Mouse (Mus musculus) intestine, postnatal 0 days (tissue): Measurements from ENCODE around the gene Trim60. TPM values are rescaled to one million over a fixed set of nuclear protein-coding genes. Genes with fewer than 3 reads are reported as not detected.

Source experiments
- ATAC-seq: fragments of 200-750 bp; cut with Nextera tagmentation; 2 replicates; pipeline ENCODE4 v1.8.0; 2017; ENCODE audit warnings: mild to moderate bottlenecking, moderate TSS enrichment, moderate library complexity
- H3K27ac ChIP-seq: fragments of 300-500 bp; sonication (generic); 2 replicates; pipeline ENCODE4 v1.5.1; 2014; ENCODE audit warnings: mild to moderate bottlenecking, low read depth, low read length, moderate library complexity
- H3K27me3 ChIP-seq: fragments of 300-500 bp; sonication (generic); replicated peaks from 2 replicates; pipeline ENCODE4 v1.6.1; 2014; ENCODE audit warnings: low read length, mixed read lengths; ENCODE audit not compliant: control insufficient read depth, insufficient read depth
- H3K36me3 ChIP-seq: fragments of 300-500 bp; sonication (generic); 2 replicates; pipeline ENCODE4 v1.6.1; 2014; ENCODE audit warnings: mild to moderate bottlenecking, moderate library complexity; ENCODE audit not compliant: control insufficient read depth, insufficient read depth
- H3K4me1 ChIP-seq: fragments of 300-500 bp; sonication (generic); replicated peaks from 2 replicates; pipeline ENCODE4 v1.6.1; 2014; ENCODE audit warnings: antibody characterized with exemption, low read length, mixed read lengths; ENCODE audit not compliant: control insufficient read depth, insufficient read depth
- H3K4me2 ChIP-seq: fragments of 300-500 bp; sonication (generic); replicated peaks from 2 replicates; pipeline ENCODE4 v1.6.1; 2014; ENCODE audit warnings: low read depth, mild to moderate bottlenecking, moderate library complexity
- H3K4me3 ChIP-seq: fragments of 300-500 bp; sonication (generic); 2 replicates; pipeline ENCODE4 v1.5.1; 2014; ENCODE audit warnings: low read depth, low read length
- H3K9ac ChIP-seq: fragments of 300-500 bp; sonication (generic); 2 replicates; pipeline ENCODE4 v1.6.1; 2014; ENCODE audit warnings: mild to moderate bottlenecking, low read depth, low read length
- H3K9me3 ChIP-seq: fragments of 300-500 bp; sonication (generic); 2 replicates; pipeline ENCODE4 v1.6.1; 2016; ENCODE audit warnings: mixed run types; ENCODE audit not compliant: control insufficient read depth
- CTCF ChIP-seq: sonication (generic); IDR thresholded peaks from 2 replicates; pipeline ENCODE4 v1.5.1; 2016; ENCODE audit warnings: low read depth, mild to moderate bottlenecking, control low read depth, antibody characterized with exemption, moderate library complexity
- WGBS: fragments of 180-500 bp; shearing (Covaris S2); extraction: QIAGEN DNeasy Blood & Tissue Kit; methylation state at CpG from one replicate; pipeline ENCODE4 v1.1.7; 2014; 5-methylcytosine and 5-hydroxymethylcytosine counted together
- polyA plus RNA-seq: library from polyadenylated mRNA; unstranded; fragments of >200 nt; fragmentation: Nextera tagmentation; extraction: Ambion mirVana; gene quantifications from 2 replicates; pipeline ENCODE4 v1.2.1, GENCODE M21; 2015

The Trim60 gene
- polyA plus RNA-seq, 1 experiment from 2014 or later, result not detected

DNA sequence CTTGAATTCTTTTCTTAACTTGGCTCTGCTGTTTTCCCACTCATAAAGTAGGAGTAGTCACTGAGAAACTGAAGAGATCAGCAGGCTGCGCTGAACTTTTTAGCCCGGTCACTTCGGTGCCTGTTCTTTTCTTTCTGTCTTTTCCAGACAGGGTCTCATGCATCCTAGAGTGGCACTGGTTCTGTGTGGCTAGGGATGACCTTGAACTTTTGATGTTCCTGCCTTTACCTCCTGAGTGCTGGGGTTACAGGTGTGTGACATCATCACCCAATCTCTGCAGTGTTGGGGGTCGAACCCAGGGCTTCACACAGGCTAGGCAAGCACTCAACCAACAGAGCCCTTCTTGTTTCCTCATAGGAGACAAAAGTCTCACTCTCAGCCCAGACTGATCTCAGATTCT, 38.3 kb upstream of the Trim60 start:
- no peak for TF ChIP-seq CTCF
- ATAC-seq, result no peak
- Histone ChIP-seq H3K4me2 (no peak overlapping the region), H3K27me3 (no peaks in the 10 kb centered on the region), H3K4me3 (no peak overlapping the region), H3K36me3 (no peaks in the 10 kb centered on the region), H3K27ac (no peak overlapping the region), H3K9me3 (no peaks in the 10 kb centered on the region), H3K9ac (no peak overlapping the region), H3K4me1 (no peaks in the 10 kb centered on the region)
- 93% methylated on average over 4 of the region's 4 CpGs for WGBS

DNA sequence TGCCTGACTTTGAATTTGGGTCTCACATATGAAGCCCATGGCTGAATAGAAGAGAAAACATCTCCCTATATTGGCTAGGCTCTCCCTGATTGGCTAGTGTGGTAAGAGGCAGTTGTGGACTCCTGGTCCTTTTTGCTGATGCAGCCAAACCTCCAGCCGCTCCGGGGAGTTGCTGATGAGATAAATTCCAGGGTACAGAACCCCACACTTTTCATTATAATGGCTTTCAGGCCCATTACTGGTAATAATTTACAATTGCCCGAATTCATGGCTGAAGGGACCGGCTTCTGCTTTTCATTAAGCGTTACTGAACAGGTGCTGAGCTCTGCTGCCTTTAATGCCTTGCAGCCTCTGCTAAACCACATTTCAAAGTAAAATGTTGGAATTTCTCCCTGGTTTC, 35.6 kb upstream of the Trim60 start:
- Histone ChIP-seq H3K4me3 (no peak overlapping the region), H3K9ac (no peak overlapping the region), H3K4me2 (no peak overlapping the region), H3K9me3 (no peaks in the 10 kb centered on the region), H3K27me3 (no peaks in the 10 kb centered on the region), H3K27ac (no peak overlapping the region), H3K4me1 (no peaks in the 10 kb centered on the region), H3K36me3 (no peaks in the 10 kb centered on the region)
- 59% methylated on average over 5 of the region's 5 CpGs for WGBS
- TF ChIP-seq CTCF, result no peak
- no peak for ATAC-seq

DNA sequence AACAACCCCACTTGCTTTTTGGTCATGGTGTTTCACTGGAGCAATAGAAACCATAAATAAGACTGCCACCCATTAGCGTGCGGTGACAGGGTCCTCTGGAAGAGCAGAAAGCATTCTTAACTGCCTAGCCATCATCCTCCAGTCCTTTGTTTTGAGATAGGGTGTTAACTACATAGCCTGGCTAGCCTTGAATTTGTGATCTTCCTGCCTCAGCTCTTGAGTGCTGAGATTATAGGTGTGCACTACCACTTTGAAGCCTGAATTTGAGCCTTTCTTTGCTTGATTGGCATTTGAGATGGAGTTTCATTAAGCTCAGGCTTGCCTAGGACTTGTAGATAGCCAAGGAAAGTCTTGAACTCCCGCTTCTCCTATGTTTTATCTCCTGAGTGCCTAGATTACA, 35.2 kb upstream of the Trim60 start:
- no peak for ATAC-seq
- H3K4me3 ChIP-seq, result no peak overlapping the region
- H3K4me1 ChIP-seq, result no peaks in the 10 kb centered on the region
- H3K4me2 ChIP-seq, result no peak overlapping the region
- H3K27ac ChIP-seq, result no peak overlapping the region
- 83% methylated on average over 3 of the region's 3 CpGs for WGBS
- H3K9ac ChIP-seq, result no peak overlapping the region
- no peaks in the 10 kb centered on the region for H3K36me3 ChIP-seq
- TF ChIP-seq CTCF, result no peak
- no peaks in the 10 kb centered on the region for H3K27me3 ChIP-seq
- no peaks in the 10 kb centered on the region for H3K9me3 ChIP-seq

DNA sequence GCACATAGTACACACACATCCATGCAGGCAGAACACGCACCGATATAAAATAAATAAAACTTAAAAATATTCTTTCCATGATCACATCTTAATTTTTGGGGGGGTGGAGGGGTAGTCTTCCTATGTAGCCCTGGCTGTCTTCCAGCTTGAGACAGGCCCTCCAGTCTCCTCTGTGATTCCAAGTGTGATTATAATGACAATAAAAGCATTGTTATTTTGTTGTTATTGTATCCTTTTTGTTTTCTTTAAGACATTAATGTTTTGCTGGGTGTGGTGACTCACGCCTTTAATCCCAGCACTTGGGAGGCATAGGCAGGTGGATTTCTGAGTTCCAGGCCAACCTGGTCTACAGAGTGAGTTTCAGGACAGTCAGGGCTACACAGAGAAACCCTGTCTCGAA, 29.4 kb upstream of the Trim60 start:
- Histone ChIP-seq H3K27ac (no peak overlapping the region), H3K4me2 (no peak overlapping the region), H3K27me3 (no peaks in the 10 kb centered on the region), H3K9ac (no peak overlapping the region), H3K4me3 (no peak overlapping the region), H3K4me1 (no peaks in the 10 kb centered on the region), H3K9me3 (no peaks in the 10 kb centered on the region), H3K36me3 (no peaks in the 10 kb centered on the region)
- 81% methylated on average over 4 of the region's 4 CpGs for WGBS
- no peak for ATAC-seq
- no peak for TF ChIP-seq CTCF

DNA sequence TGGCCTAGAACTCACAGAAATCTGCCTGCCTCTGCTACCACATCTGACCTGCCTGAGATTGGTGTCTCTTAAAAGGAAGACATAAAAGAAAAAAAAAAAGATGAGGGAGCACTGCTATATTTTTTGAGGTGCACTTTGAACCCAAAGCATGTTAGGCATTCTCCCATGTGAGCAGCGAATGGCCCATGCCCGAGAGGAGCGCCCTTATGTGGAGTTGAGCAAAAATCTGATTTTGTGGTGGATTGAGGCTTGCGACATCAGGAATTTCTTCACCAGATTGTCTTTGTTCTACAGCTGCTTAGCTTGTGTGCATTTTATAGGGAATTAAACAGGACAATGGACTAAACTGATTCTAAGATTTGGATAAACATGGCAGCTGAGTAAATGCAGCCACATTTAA, 28.8 kb upstream of the Trim60 start:
- Histone ChIP-seq H3K27me3 (no peaks in the 10 kb centered on the region), H3K4me3 (no peak overlapping the region), H3K36me3 (no peaks in the 10 kb centered on the region), H3K9ac (no peak overlapping the region), H3K4me2 (no peak overlapping the region), H3K4me1 (no peaks in the 10 kb centered on the region), H3K9me3 (no peaks in the 10 kb centered on the region), H3K27ac (no peak overlapping the region)
- TF ChIP-seq CTCF, result no peak
- 89% methylated on average over 4 of the region's 4 CpGs for WGBS
- no peak for ATAC-seq

DNA sequence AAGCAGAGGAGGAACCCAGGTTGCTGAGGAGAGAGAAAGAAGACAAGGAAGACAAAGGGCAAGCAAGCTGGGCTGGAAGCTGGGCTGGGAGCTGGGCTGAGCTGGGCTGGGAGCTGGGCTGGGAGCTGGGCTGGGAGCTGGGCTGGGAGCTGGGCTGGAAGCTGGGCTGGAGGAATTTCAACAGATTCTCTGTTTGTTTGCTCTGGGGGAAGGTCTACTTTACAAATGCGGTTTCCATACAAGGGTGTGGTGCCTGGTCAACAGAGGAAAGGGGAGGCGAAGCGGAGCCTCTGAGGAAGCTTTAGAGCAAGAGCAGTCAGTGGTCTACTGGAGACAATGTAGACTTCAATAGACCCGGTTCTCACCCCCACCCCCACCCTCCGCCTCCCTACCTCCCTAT, 28.2 kb upstream of the Trim60 start:
- WGBS, result 42% methylated on average over 5 of the region's 5 CpGs
- no peaks in the 10 kb centered on the region for H3K9me3 ChIP-seq
- no peak overlapping the region for H3K9ac ChIP-seq
- no peaks in the 10 kb centered on the region for H3K36me3 ChIP-seq
- no peaks in the 10 kb centered on the region for H3K27me3 ChIP-seq
- no peak overlapping the region for H3K4me2 ChIP-seq
- no peak for TF ChIP-seq CTCF
- no peak overlapping the region for H3K4me3 ChIP-seq
- H3K27ac ChIP-seq, result no peak overlapping the region
- ATAC-seq, result no peak
- H3K4me1 ChIP-seq, result no peaks in the 10 kb centered on the region

DNA sequence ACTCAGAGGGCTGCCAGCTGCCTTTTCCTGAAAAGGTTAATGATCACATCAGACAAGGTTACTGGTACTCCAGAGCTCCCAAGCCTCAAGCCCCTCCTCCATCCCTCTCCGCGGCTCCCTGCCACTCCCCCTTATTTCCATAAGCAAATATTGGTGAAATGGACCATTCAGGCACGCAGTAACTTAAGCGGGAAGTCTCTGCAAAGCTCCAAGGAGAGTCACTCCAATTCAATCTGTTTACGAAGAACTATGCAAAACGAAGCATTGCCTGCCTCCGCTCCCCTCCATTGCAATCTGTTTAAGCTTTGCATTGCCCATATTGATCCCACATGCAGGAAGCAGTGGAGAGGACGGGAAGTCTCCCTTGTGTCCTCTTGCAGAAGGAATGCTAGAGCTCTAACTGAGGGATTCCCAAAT, 18.7 kb upstream of the Trim60 start, which contains the start of gene Apela:
Apela (minus strand) TSS at position 220 of the 417 bp plus-strand sequence.
- Histone ChIP-seq H3K4me2 (peak within 1 kb of the TSS; percentile 63), H3K4me1 (no peaks in the 10 kb centered on the region), H3K4me3 (peak within 1 kb of the TSS; percentile 14), H3K9ac (no peak within 1 kb of the TSS), H3K27me3 (no peaks in the 10 kb centered on the region), H3K9me3 (no peaks in the 10 kb centered on the region), H3K27ac (no peak within 1 kb of the TSS), H3K36me3 (no peaks in the 10 kb centered on the region)
- ATAC-seq, result peak; percentile 38; the same call in 1 of the 2 replicates
- TF ChIP-seq CTCF, result no peak
- under 1% methylated on average over 8 of the region's 8 CpGs for WGBS
